Mouse (Mus musculus) T-cell, adult 66 days (primary cell): ENCODE measurements around the gene Kctd3. TPM values are rescaled to one million over a fixed set of nuclear protein-coding genes. Genes with fewer than 3 reads are reported as not detected.

Source experiments
- total RNA-seq, 2 experiments: library from RNA; stranded (reverse); gene quantifications; 3 replicates in 1 of 2; 4 replicates in 1 of 2; pipeline ENCODE4 v1.2.4; 2023

Gene Kctd3
- 10 to 100 TPM; 27.7 to 29.9 TPM for total RNA-seq

DNA sequence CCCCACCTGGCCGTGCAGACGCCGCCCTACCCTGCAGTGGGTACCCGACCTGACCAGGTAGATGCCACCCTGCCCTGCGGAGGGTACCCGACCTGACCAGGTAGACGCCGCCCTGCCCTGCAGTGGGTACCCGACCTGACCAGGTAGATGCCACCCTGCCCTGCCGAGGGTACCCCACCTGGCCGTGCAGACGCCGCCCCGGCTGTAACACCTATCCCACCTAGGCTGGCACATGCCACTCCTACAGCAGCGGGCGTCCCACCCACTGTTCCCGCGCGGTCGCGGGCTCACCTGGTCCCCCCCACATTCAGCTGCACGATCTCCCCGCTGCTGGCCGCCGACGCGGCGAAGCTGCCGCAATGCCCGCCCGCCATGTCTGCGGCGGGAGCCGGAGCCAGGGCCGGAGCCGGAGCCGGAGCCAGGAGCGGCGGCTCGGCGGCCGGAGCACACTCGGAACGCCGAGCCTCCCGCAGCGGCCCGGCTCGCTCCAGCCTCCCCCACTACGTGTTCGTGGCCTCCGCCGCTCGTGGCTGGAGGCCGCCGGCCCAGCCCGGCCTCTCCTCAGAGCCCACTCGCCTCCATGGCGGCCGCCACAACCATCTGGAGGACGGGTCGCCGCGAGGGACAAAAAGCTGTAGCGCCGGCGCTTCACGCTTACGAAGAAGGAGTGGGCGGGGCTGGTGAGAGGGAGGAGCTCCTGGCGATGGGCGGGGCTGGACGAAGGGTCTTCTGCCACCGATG lies at the start of gene Kctd3:
TSS of gene Kctd3 (minus strand) at position 603 of the 741 bp plus-strand sequence.

